23 mouse cellular contexts compared by ENCODE assay signal in the genomic region with DNA sequence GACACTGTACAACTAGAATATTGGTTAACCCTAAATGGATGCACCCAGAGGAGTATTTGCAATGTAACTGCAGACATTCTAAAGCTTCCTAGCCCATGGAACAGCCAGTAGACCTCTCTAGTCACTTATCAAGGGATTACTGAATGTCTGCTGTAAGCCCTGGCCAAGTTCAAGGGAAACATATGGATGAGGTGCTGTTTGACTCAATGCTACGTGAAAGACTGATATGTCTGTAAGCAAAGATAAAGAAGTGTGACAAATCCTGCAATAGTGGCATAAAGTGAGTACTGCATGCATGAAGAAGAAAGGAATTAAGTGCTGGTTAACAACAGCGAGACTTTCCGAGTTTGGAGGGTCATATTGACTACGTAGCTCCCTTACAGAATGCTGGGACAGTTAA.
"Had no signal": no experiment of that assay in that cellular context is flagged by ENCODE, and none has a peak within 500 bp of the region (broad histone marks: within the 10 kb centered on the region; RNA-seq: fewer than 3 reads in every experiment).

No protein-coding gene starts in this region.

- H3K4me1 ChIP-seq: heart, embryonic 10.5 days; heart, embryonic 12.5 days; hindbrain, embryonic 10.5 days; hindbrain, embryonic 12.5 days; intestine, embryonic 15.5 days had no signal

- H3K27ac ChIP-seq: gastrocnemius, adult 2 months; heart, embryonic 10.5 days; hindbrain, embryonic 10.5 days; hindbrain, embryonic 12.5 days; hindbrain, embryonic 14.5 days; intestine, embryonic 15.5 days; left cerebral cortex, adult 2 months; limb, embryonic 10.5 days; limb, embryonic 12.5 days had no signal

- ATAC-seq: hindbrain, embryonic 16.5 days; inflammation-experienced regulatory T-cells, adult 6 months; intestine, embryonic 15.5 days; intestine, postnatal 0 days had no signal

- H3K4me2 ChIP-seq: heart, embryonic 12.5 days; hindbrain, embryonic 12.5 days; hindbrain, embryonic 14.5 days; intestine, embryonic 15.5 days; limb, embryonic 12.5 days had no signal

- DNase-seq: gastrocnemius, adult 2 months; gastrocnemius, postnatal 10 days; gastrocnemius, postnatal 25 days; heart, adult 18-20 months; heart, postnatal 10 days; heart, postnatal 4 days; kidney, adult 18-20 months; kidney, adult 8-10 months; kidney, postnatal 10 days; kidney, postnatal 25 days; kidney, postnatal 4 days had no signal

- H3K9ac ChIP-seq: heart, embryonic 12.5 days; hindbrain, embryonic 12.5 days; hindbrain, embryonic 14.5 days; intestine, embryonic 15.5 days; limb, embryonic 12.5 days had no signal

- H3K27me3 ChIP-seq: heart, embryonic 12.5 days; hindbrain, embryonic 12.5 days; intestine, embryonic 15.5 days had no signal

- H3K9me3 ChIP-seq: heart, embryonic 10.5 days; heart, embryonic 12.5 days; hindbrain, embryonic 10.5 days; hindbrain, embryonic 12.5 days; intestine, embryonic 15.5 days; limb, embryonic 10.5 days; limb, embryonic 12.5 days had no signal

- H3K4me3 ChIP-seq: gastrocnemius, adult 2 months; heart, embryonic 10.5 days; heart, embryonic 12.5 days; hindbrain, embryonic 10.5 days; hindbrain, embryonic 12.5 days; intestine, embryonic 15.5 days; left cerebral cortex, adult 2 months; limb, embryonic 10.5 days; limb, embryonic 12.5 days had no signal

- H3K36me3 ChIP-seq: heart, embryonic 10.5 days; heart, embryonic 12.5 days; hindbrain, embryonic 10.5 days; hindbrain, embryonic 12.5 days; intestine, embryonic 15.5 days; limb, embryonic 10.5 days; limb, embryonic 12.5 days had no signal
